Mouse (Mus musculus) lung, embryonic 14.5 days (tissue): ENCODE results near the gene Rab8b. TPM values are rescaled to one million over a fixed set of nuclear protein-coding genes. Genes with fewer than 3 reads are reported as not detected.
"Not testable (repeated sequence)": the region's sequence is repeated elsewhere in the genome, so short reads cannot be mapped to it uniquely, and the experiment has no call there.

Source experiments
- ATAC-seq: fragments of 200-750 bp; cut with Nextera tagmentation; 2 replicates; pipeline ENCODE4 v1.8.0; 2017; ENCODE audit warnings: mild to moderate bottlenecking, moderate TSS enrichment, moderate library complexity; ENCODE audit not compliant: insufficient read depth
- DNase-seq: peaks from one replicate; pipeline ENCODE4 v3.0.0-alpha.2; 2015
- H3K27ac ChIP-seq: fragments of 300-500 bp; sonication (generic); 2 replicates; pipeline ENCODE4 v1.5.1; 2014; ENCODE audit warnings: low read depth, mild to moderate bottlenecking, moderate library complexity
- H3K27me3 ChIP-seq: fragments of 300-500 bp; sonication (generic); 2 replicates; pipeline ENCODE4 v1.6.1; 2014; ENCODE audit warnings: low read length, control low read depth; ENCODE audit not compliant: insufficient read depth
- H3K36me3 ChIP-seq: fragments of 300-500 bp; sonication (generic); 2 replicates; pipeline ENCODE4 v1.6.1; 2014; ENCODE audit warnings: control low read depth; ENCODE audit not compliant: insufficient read depth
- H3K4me1 ChIP-seq: fragments of 300-500 bp; sonication (generic); 2 replicates; pipeline ENCODE4 v1.6.1; 2014; ENCODE audit warnings: antibody characterized with exemption, control low read depth; ENCODE audit not compliant: insufficient read depth
- H3K4me2 ChIP-seq: fragments of 300-500 bp; sonication (generic); 2 replicates; pipeline ENCODE4 v1.6.1; 2014; ENCODE audit warnings: mild to moderate bottlenecking
- H3K4me3 ChIP-seq: fragments of 300-500 bp; sonication (generic); 2 replicates; pipeline ENCODE4 v1.5.1; 2014; ENCODE audit warnings: low read depth, low read length
- H3K9ac ChIP-seq: fragments of 300-500 bp; sonication (generic); 2 replicates; pipeline ENCODE4 v1.6.1; 2014
- H3K9me3 ChIP-seq: fragments of 300-500 bp; sonication (generic); 2 replicates; pipeline ENCODE4 v1.6.1; 2016; ENCODE audit warnings: low read depth, low read length, control low read depth
- CTCF ChIP-seq: IDR thresholded peaks from 2 replicates; pipeline ENCODE4 v1.5.1; 2016; ENCODE audit warnings: antibody characterized with exemption, low read depth
- WGBS: fragments of 180-500 bp; shearing (Covaris S2); extraction: QIAGEN DNeasy Blood & Tissue Kit; methylation state at CpG from one replicate; pipeline ENCODE4 v1.1.7; 2014; 5-methylcytosine and 5-hydroxymethylcytosine counted together
- polyA plus RNA-seq: library from polyadenylated mRNA; unstranded; fragments of >200 nt; fragmentation: Nextera tagmentation; extraction: Ambion mirVana; gene quantifications from 2 replicates; pipeline ENCODE4 v1.2.1, GENCODE M21; 2014

Rab8b gene
- polyA plus RNA-seq, 1 experiment from 2014 or later: 35.0 TPM

DNA sequence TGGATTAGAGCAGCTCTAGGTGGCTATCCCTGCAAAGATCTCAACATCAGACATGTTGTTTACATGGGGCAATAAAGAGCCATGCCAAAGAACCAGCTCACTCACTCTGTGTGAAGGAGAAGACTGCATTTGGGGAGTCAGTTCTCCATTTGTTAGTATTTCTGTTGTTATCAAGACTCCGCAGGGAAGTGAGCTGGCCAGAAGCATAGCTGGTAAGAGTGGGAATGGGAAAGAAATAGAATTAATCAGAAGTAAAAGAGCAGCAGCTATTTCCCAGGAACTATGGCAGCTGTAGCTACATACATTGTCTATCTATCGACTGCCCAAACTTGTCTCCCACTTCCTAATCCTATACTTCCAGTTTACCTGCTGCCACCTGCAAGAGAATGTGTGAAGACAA lies 38.7 kb downstream of the Rab8b start:
- Histone ChIP-seq H3K9me3 (no peaks in the 10 kb centered on the region), H3K36me3 (no peaks in the 10 kb centered on the region), H3K4me1 (no peaks in the 10 kb centered on the region; the same call in 1 of the 2 replicates), H3K27ac (no peak overlapping the region), H3K27me3 (no peaks in the 10 kb centered on the region), H3K9ac (no peak overlapping the region), H3K4me2 (no peak overlapping the region), H3K4me3 (no peak overlapping the region)
- TF ChIP-seq CTCF: no peak
- ATAC-seq (no peak), DNase-seq (no peak)
- WGBS: 92% methylated on average over 2 of the region's 2 CpGs

DNA sequence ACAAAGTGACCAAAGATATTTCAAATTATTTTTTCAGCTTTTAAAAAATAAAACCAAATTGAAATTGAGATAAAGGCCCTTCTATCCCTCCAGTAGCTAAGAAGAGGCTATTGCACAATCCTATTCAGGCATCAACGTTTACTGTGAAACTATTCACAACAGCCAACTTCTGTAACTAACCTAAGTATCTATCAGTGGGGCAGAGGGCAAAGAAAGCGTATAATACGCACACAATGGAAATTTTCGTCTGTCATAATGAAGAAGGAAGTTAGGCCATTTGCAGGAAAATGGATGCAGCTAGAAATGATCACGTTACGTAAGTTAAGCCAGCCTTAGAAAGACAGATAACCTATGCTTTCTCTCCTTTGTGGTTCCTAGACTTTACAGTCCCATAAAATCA lies 40.0 kb downstream of the Rab8b start:
- Histone ChIP-seq H3K27ac (no peak overlapping the region), H3K4me2 (no peak overlapping the region), H3K27me3 (no peaks in the 10 kb centered on the region), H3K4me3 (no peak overlapping the region), H3K36me3 (no peaks in the 10 kb centered on the region), H3K9ac (no peak overlapping the region), H3K9me3 (no peaks in the 10 kb centered on the region), H3K4me1 (no peaks in the 10 kb centered on the region; the same call in 1 of the 2 replicates)
- DNase-seq: no peak
- TF ChIP-seq CTCF: no peak
- no peak for ATAC-seq
- 82% methylated on average over 6 of the region's 6 CpGs for WGBS

DNA sequence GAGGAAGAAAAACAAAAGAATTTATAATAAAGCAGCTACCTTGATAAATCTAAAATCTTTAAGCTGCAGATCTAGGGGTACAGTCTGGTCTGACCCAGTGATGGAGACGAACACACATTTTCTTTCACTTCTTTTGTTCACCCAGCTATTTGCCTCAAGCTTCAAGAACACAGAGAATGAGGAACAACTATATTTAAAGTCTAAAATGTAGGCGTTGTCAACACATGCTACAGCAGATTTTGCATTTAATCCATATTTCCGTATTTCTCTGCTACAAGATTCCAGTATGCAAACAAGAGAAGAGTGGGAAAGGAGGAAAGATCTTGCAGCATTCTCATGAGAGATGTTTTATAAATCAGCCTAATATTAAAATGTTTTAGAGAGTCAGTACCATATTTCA lies 40.6 kb downstream of the Rab8b start:
- 89% methylated on average over 3 of the region's 3 CpGs for WGBS
- Histone ChIP-seq H3K4me1 (no peaks in the 10 kb centered on the region; the same call in 1 of the 2 replicates), H3K9ac (no peak overlapping the region), H3K27me3 (no peaks in the 10 kb centered on the region), H3K4me3 (no peak overlapping the region), H3K4me2 (no peak overlapping the region), H3K27ac (no peak overlapping the region), H3K36me3 (no peaks in the 10 kb centered on the region), H3K9me3 (no peaks in the 10 kb centered on the region)
- ATAC-seq: no peak
- TF ChIP-seq CTCF: no peak
- no peak for DNase-seq

DNA sequence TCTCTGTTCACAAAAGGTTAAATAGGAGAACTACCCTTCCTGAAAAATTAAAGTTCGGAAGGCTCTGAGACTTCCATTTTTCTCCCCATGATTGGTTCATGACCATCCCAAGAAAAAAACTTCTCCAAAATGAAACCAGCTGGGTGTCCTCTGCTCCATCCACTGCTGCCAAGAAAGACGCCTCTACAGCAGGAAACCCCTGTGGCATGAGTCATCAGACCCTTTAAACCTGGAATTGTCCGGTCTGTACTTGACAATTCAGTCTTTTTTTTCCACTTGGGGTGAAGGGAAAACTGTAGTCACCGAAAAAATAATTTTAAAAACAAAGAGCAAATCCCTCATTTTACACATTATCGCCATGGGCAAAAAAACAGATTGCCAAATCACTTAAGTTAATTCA lies 42.9 kb downstream of the Rab8b start:
- ATAC-seq: peak; percentile 62; the same call in 1 of the 2 replicates
- DNase-seq: peak; percentile 78
- Histone ChIP-seq H3K36me3 (no peaks in the 10 kb centered on the region), H3K4me3 (no peak overlapping the region), H3K9ac (no peak overlapping the region), H3K4me2 (no peak overlapping the region), H3K27me3 (no peaks in the 10 kb centered on the region), H3K27ac (no peak overlapping the region; the same call in 1 of the 2 replicates), H3K9me3 (no peaks in the 10 kb centered on the region), H3K4me1 (no peaks in the 10 kb centered on the region; the same call in 1 of the 2 replicates)
- WGBS: 54% methylated on average over 5 of the region's 5 CpGs
- TF ChIP-seq CTCF: no peak

DNA sequence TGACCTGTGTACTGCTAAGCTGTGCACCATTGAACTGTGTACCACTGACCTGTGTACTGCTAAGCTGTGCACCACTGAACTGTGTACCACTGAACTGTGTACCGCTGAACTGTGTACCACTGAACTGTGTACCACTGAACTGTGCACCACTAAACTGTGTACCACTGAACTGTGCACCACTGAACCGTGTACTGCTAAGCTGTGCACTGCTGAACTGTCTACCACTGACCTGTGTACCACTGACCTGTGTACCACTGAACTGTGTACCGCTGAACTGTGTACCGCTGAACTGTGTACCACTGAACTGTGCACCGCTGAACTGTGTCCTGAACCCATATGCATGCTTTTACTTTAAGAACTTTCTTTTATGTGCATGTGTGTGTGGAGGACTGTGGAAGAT lies 45.2 kb downstream of the Rab8b start:
- H3K4me3 ChIP-seq: no peak overlapping the region
- H3K27me3 ChIP-seq: no peaks in the 10 kb centered on the region
- no peak overlapping the region for H3K4me2 ChIP-seq
- 95% methylated on average over 5 of the region's 5 CpGs for WGBS
- ATAC-seq: no peak
- H3K27ac ChIP-seq: no peak overlapping the region
- H3K4me1 ChIP-seq: no peaks in the 10 kb centered on the region; the same call in 1 of the 2 replicates
- H3K9ac ChIP-seq: no peak overlapping the region
- no peaks in the 10 kb centered on the region for H3K9me3 ChIP-seq
- TF ChIP-seq CTCF: no peak
- no peaks in the 10 kb centered on the region for H3K36me3 ChIP-seq
- DNase-seq: no peak

DNA sequence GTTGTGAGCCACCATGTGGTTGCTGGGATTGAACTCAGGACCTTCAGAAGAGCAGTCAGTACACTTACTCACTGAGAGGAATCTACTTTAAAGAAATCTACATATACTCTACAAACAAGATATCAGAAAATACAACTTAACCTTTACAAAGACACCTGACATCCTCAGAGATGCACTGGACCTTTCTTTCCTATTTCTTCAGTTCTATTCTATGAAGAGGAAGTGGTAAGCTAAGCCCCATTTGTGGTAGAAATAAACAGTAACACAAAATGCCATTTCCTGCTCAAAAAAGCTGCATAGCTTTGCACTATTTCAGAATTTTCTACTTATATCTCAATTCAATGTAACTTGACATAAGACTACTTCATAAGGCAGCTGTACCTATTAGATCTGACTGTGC lies 46.0 kb downstream of the Rab8b start:
- Histone ChIP-seq H3K9ac (no peak overlapping the region), H3K4me1 (no peaks in the 10 kb centered on the region; the same call in 1 of the 2 replicates), H3K27ac (no peak overlapping the region), H3K4me3 (no peak overlapping the region), H3K36me3 (no peaks in the 10 kb centered on the region), H3K4me2 (no peak overlapping the region), H3K27me3 (no peaks in the 10 kb centered on the region), H3K9me3 (no peaks in the 10 kb centered on the region)
- ATAC-seq: no peak
- DNase-seq: no peak
- no peak for TF ChIP-seq CTCF

DNA sequence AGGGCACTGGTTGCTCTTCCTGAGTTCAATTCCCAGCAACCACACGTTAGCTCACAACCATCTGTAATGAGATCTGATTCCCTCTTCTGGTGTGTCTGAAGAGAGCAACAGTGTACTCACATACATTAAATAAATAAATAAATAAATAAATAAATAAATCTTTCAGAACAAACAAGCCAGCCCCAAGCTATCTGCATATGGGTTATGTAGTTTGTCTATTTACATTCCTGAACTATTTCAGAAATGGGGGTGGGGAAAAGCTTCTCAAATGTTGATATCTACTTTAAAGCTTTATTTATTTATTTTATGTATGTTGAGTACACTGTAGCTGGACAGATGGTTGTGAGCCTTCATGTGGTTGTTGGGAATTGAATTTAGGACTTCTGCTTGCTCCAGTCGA lies 46.5 kb downstream of the Rab8b start:
- not testable (repeated sequence) for H3K9me3 ChIP-seq, ATAC-seq, H3K4me2 ChIP-seq, H3K36me3 ChIP-seq, H3K9ac ChIP-seq, H3K4me3 ChIP-seq, H3K4me1 ChIP-seq, H3K27me3 ChIP-seq
- DNase-seq: peak; percentile 54
- WGBS: 58% methylated on average over 2 of the region's 2 CpGs
- H3K27ac ChIP-seq: peak overlapping the region; percentile 73; the same call in 1 of the 2 replicates

DNA sequence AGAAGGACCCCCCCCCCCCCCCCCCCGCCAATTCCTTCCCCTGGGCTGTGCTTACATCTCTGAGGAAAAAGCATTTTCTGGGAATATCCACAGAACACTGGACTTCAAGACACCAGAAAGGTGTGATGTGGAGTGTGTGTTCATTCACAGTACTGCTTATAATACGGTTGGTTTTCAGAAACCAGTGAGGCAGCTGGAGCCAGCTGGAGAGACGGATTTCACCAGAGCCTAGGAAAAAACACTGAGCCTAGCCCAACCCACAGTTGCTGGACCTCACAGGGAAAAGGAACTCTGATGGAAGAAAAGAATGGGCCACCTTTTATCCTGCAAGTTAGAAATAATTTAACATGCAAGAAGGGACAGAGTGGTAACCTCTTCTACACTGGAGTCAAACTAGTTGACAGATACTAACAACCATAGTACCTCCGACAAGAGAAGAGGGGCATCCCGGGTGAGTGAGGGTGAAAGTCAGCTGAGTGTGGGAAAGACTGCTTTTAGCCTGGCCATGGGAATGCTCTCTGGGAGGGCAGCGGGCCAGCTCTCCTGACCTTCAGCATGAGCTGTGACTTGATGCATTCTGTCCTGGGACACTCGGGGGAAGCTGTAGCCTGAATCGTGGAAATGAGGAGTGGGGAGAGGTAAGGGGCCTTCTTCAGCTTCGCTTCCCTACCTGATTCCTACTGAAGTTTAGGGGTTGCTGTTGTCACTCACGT lies 47.3 kb downstream of the Rab8b start:
- no peak for TF ChIP-seq CTCF
- Histone ChIP-seq H3K9me3 (no peaks in the 10 kb centered on the region), H3K36me3 (no peaks in the 10 kb centered on the region), H3K9ac (no peak overlapping the region), H3K4me2 (no peak overlapping the region), H3K27ac (peak overlapping the region; percentile 73; the same call in 1 of the 2 replicates), H3K4me1 (no peaks in the 10 kb centered on the region; the same call in 1 of the 2 replicates), H3K27me3 (no peaks in the 10 kb centered on the region), H3K4me3 (no peak overlapping the region)
- DNase-seq: peak; percentile 89
- WGBS: 46% methylated on average over 9 of the region's 10 CpGs
- ATAC-seq: peak; percentile 76
